Mouse (Mus musculus): ENCODE data around the gene Pex7.

Pex7 gene

GRCm38 (mm10) chr10:19907246-19907804 lies at the start of gene Pex7:
Gene Pex7 (minus strand): TSS chr10:19907689.
- peak; percentile 89 to 90 for DNase-seq (ENCODE audit: low spot score in 2 of 2)

- no peak for DNase-seq (ENCODE audit: low spot score in 2 of 2)
These were observed 49.3 kb upstream of the Pex7 start for GRCm38 (mm10) chr10:19956745-19957144.

GRCm38 (mm10) chr10:19955817-19956216 lies 48.3 kb upstream of the Pex7 start:
- no peak for DNase-seq (ENCODE audit: low spot score in 2 of 2)

GRCm38 (mm10) chr10:19954572-19954971 lies 47.1 kb upstream of the Pex7 start:
- no peak for DNase-seq (ENCODE audit: low spot score in 2 of 2)

GRCm38 (mm10) chr10:19953032-19953761 lies 45.7 kb upstream of the Pex7 start:
- DNase-seq (ENCODE audit: low spot score in 2 of 2): no peak

- DNase-seq (ENCODE audit: low spot score in 2 of 2): no peak
These were observed 41.6 kb upstream of the Pex7 start for GRCm38 (mm10) chr10:19949106-19949505.

- DNase-seq (ENCODE audit: low spot score in 2 of 2): no peak
These were observed 40.9 kb upstream of the Pex7 start for GRCm38 (mm10) chr10:19948381-19948780.

GRCm38 (mm10) chr10:19947901-19948300 lies 40.4 kb upstream of the Pex7 start:
- no peak for DNase-seq (ENCODE audit: low spot score in 2 of 2)

- DNase-seq (ENCODE audit: low spot score in 2 of 2): no peak
These were observed 40.0 kb upstream of the Pex7 start for GRCm38 (mm10) chr10:19947441-19947840.

- no peak for DNase-seq (ENCODE audit: low spot score in 2 of 2)
These were observed 39.2 kb upstream of the Pex7 start for GRCm38 (mm10) chr10:19946644-19947043.

- DNase-seq (ENCODE audit: low spot score in 2 of 2): peak in 1 of 2 experiments; percentile 35
These were observed 38.2 kb upstream of the Pex7 start for GRCm38 (mm10) chr10:19945651-19946050.

GRCm38 (mm10) chr10:19942621-19943020 lies 35.1 kb upstream of the Pex7 start:
- DNase-seq (ENCODE audit: low spot score in 2 of 2): no peak

- no peak for DNase-seq (ENCODE audit: low spot score in 2 of 2)
These were observed 34.4 kb upstream of the Pex7 start for GRCm38 (mm10) chr10:19941914-19942313.

GRCm38 (mm10) chr10:19941063-19941462 lies 33.6 kb upstream of the Pex7 start:
- no peak for DNase-seq (ENCODE audit: low spot score in 2 of 2)

GRCm38 (mm10) chr10:19940626-19941025 lies 33.1 kb upstream of the Pex7 start:
- DNase-seq (ENCODE audit: low spot score in 2 of 2): no peak

- DNase-seq (ENCODE audit: low spot score in 2 of 2): no peak
These were observed 32.6 kb upstream of the Pex7 start for GRCm38 (mm10) chr10:19940127-19940526.

GRCm38 (mm10) chr10:19939282-19939705 lies 31.8 kb upstream of the Pex7 start:
- DNase-seq (ENCODE audit: low spot score in 2 of 2): no peak

- no peak for DNase-seq (ENCODE audit: low spot score in 2 of 2)
These were observed 31.2 kb upstream of the Pex7 start for GRCm38 (mm10) chr10:19938738-19939137.

- DNase-seq (ENCODE audit: low spot score in 2 of 2): no peak
These were observed 29.6 kb upstream of the Pex7 start for GRCm38 (mm10) chr10:19936961-19937708.

- DNase-seq (ENCODE audit: low spot score in 2 of 2): no peak
These were observed 28.4 kb upstream of the Pex7 start for GRCm38 (mm10) chr10:19935821-19936367.

- no peak for DNase-seq (ENCODE audit: low spot score in 2 of 2)
These were observed 27.8 kb upstream of the Pex7 start for GRCm38 (mm10) chr10:19935295-19935623.
